Mouse (Mus musculus) heart, adult 2 months (tissue): ENCODE measurements around the gene Rnase10. TPM values are rescaled to one million over a fixed set of nuclear protein-coding genes. Genes with fewer than 3 reads are reported as not detected.
"Not testable (repeated sequence)": the region's sequence is repeated elsewhere in the genome, so short reads cannot be mapped to it uniquely, and the experiment has no call there.

Experiments
- DNase-seq, 2 experiments: peaks; one replicate each; pipeline ENCODE4 v3.0.0; 2021
- H3K27ac ChIP-seq: fragments of 200-600 bp; 2 replicates; pipeline ENCODE4 v1.8.1; 2022
- H3K27me3 ChIP-seq: fragments of 200-500 bp; 2 replicates; pipeline ENCODE4 v1.6.1; 2012; ENCODE audit warnings: mild to moderate bottlenecking, low read length, inconsistent platforms, mixed read lengths; ENCODE audit not compliant: control insufficient read depth, insufficient read depth
- H3K36me3 ChIP-seq: fragments of 200-500 bp; 2 replicates; pipeline ENCODE4 v1.6.1; 2012; ENCODE audit warnings: low read length, inconsistent platforms; ENCODE audit not compliant: control insufficient read depth, insufficient read depth
- H3K4me1 ChIP-seq: fragments of 200-500 bp; 2 replicates; pipeline ENCODE4 v1.6.1; 2011; ENCODE audit warnings: low read length; ENCODE audit not compliant: control insufficient read depth, insufficient read depth
- H3K4me3 ChIP-seq: fragments of 200-600 bp; 2 replicates; pipeline ENCODE4 v1.8.1; 2022
- H3K79me2 ChIP-seq: fragments of 200-500 bp; replicated peaks from 2 replicates; pipeline ENCODE4 v1.6.1; 2012; ENCODE audit warnings: mild to moderate bottlenecking, inconsistent platforms, low read length, moderate library complexity, mixed read lengths; ENCODE audit not compliant: control insufficient read depth, insufficient read depth
- H3K9ac ChIP-seq: fragments of 200-500 bp; 2 replicates; pipeline ENCODE4 v1.6.1; 2012; ENCODE audit warnings: low read depth, mild to moderate bottlenecking, control low read depth, inconsistent platforms, low read length, mixed read lengths
- CTCF ChIP-seq: fragments of 200-600 bp; IDR thresholded peaks from 2 replicates; pipeline ENCODE4 v1.8.1; 2022; ENCODE audit warnings: antibody characterized with exemption, mild to moderate bottlenecking, moderate library complexity
- EP300 ChIP-seq: fragments of 200-500 bp; IDR thresholded peaks from 2 replicates; pipeline ENCODE4 v1.6.1; 2011; ENCODE audit warnings: low read depth, low read length, control low read depth; ENCODE audit not compliant: insufficient read depth
- POLR2A ChIP-seq: fragments of 200-500 bp; IDR thresholded peaks from 2 replicates; pipeline ENCODE4 v1.6.1; 2011; ENCODE audit warnings: mild to moderate bottlenecking, low read depth, low read length, control low read depth; ENCODE audit not compliant: insufficient read depth
- WGBS: fragments of 180-500 bp; shearing (Covaris S2); methylation state at CpG from one replicate; pipeline ENCODE4 v1.1.7; 2018; 5-methylcytosine and 5-hydroxymethylcytosine counted together
- intact Hi-C: fragments of 180-260 bp; cut with DNase I; formaldehyde crosslinking; loops from one replicate; pipeline ENCODE4 v1.15.1; 2025
- polyA plus RNA-seq: library from polyadenylated mRNA; depleted of rRNA; stranded (reverse); fragments of >200 nt; gene quantifications from 2 replicates; pipeline ENCODE4 v1.2.3, GENCODE M21; 2012
- total RNA-seq, 2 experiments: library from RNA; stranded (reverse); gene quantifications; 2 replicates each; pipeline ENCODE4 v1.2.3; 2021

Rnase10 gene
- total and polyA plus RNA-seq, 3 experiments: 0.21 to 0.61 TPM; not detected in 1

GRCm38 (mm10) chr14:50970822-50971221 is 36.7 kb upstream of the Rnase10 start:
- H3K79me2 ChIP-seq: no peaks in the 10 kb centered on the region
- H3K4me1 ChIP-seq: peaks cover 5% of the 10 kb centered on the region
- H3K27ac ChIP-seq: no peak overlapping the region
- WGBS: 57% methylated on average over 1 of the region's 1 CpGs
- no peak for DNase-seq
- intact Hi-C loops: no loop called here
- no peaks in the 10 kb centered on the region for H3K36me3 ChIP-seq
- H3K27me3 ChIP-seq: no peaks in the 10 kb centered on the region
- H3K9ac ChIP-seq: no peak overlapping the region
- H3K4me3 ChIP-seq: no peak overlapping the region
- TF ChIP-seq EP300 (no peak), POLR2A (no peak), CTCF (no peak)

GRCm38 (mm10) chr14:50973054-50973453 is 34.5 kb upstream of the Rnase10 start:
- H3K4me3 ChIP-seq, H3K27ac ChIP-seq, H3K36me3 ChIP-seq, H3K27me3 ChIP-seq, H3K79me2 ChIP-seq, intact Hi-C loops, H3K9ac ChIP-seq, DNase-seq: not testable (repeated sequence)
- WGBS: 96% methylated on average over 5 of the region's 5 CpGs
- peaks cover 10% of the 10 kb centered on the region for H3K4me1 ChIP-seq

DNA sequence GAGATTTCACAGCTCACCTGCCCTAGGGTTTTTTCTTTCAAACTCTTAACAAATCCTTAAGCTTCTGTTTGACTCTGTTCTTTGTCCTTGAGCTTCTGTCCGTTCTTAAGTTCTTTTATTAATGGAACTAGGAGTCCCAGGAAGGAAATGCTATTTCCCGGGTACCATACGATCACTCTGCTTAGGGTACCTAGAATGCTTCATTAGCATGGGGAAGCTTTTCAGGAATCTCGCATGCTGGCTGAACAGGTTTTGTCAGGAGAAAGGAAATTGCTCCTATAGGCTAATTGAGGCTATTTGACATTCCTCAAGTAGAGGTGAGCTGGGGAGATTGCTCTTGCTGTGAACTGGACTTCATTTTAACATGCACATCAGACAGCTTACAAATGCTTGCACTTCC is 33.9 kb upstream of the Rnase10 start:
- Histone ChIP-seq H3K4me1 (peaks cover 10% of the 10 kb centered on the region), H3K79me2 (no peaks in the 10 kb centered on the region), H3K36me3 (no peaks in the 10 kb centered on the region), H3K9ac (no peak overlapping the region), H3K4me3 (no peak overlapping the region), H3K27ac (no peak overlapping the region), H3K27me3 (no peaks in the 10 kb centered on the region)
- WGBS: 50% methylated on average over 4 of the region's 4 CpGs
- no peak for DNase-seq
- intact Hi-C loops: no loop called here
- TF ChIP-seq EP300 (no peak), CTCF (no peak), POLR2A (no peak)

- no peaks in the 10 kb centered on the region for H3K36me3 ChIP-seq
- no peak overlapping the region for H3K9ac ChIP-seq
- DNase-seq: no peak
- H3K79me2 ChIP-seq: no peaks in the 10 kb centered on the region
- 76% methylated on average over 5 of the region's 5 CpGs for WGBS
- intact Hi-C loops: no loop called here
- no peaks in the 10 kb centered on the region for H3K27me3 ChIP-seq
- peaks cover 9% of the 10 kb centered on the region for H3K4me1 ChIP-seq
- H3K27ac ChIP-seq: no peak overlapping the region
- TF ChIP-seq EP300 (no peak), CTCF (no peak), POLR2A (no peak)
- H3K4me3 ChIP-seq: no peak overlapping the region
Observed at GRCm38 (mm10) chr14:50975001-50975400, 32.5 kb upstream of the Rnase10 start.

DNA sequence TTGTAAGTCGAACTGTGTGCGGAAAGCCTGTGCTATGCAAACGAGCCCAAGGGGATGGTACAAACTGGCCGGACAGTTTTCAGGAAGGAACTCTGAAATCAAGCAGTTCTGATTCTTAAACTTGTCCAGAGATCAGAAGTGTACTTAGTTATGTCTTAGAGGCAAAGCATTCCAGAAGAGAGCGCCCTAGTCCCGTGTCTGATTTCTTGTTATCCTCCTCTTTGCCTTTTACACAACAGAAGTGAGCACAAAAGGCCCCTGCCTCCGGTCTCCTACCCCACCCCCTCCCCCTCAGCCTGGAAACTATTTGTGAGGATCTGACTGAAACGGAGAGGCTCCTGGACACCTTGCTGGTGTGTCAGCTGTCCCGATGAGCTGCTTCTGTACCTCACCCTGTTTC is 30.9 kb upstream of the Rnase10 start:
- 25% methylated on average over 9 of the region's 9 CpGs for WGBS
- Histone ChIP-seq H3K4me1 (peaks cover 12% of the 10 kb centered on the region), H3K4me3 (no peak overlapping the region), H3K27ac (no peak overlapping the region; the same call in 1 of the 2 replicates), H3K36me3 (peaks cover 3% of the 10 kb centered on the region), H3K79me2 (no peaks in the 10 kb centered on the region), H3K9ac (peak overlapping the region; percentile 17), H3K27me3 (no peaks in the 10 kb centered on the region)
- peak in 1 of 2 experiments; percentile 36 for DNase-seq
- no peak for TF ChIP-seq POLR2A
- peak; percentile 70 for TF ChIP-seq CTCF
- intact Hi-C loops: loop anchor here (1.0 to 2.0 kb wide), 2 partner anchors 46 to 87 kb away; no protein-coding TSS in a partner anchor

- H3K79me2 ChIP-seq, H3K27ac ChIP-seq, H3K9ac ChIP-seq, intact Hi-C loops, H3K4me3 ChIP-seq, H3K36me3 ChIP-seq, DNase-seq, H3K27me3 ChIP-seq: not testable (repeated sequence)
- peaks cover 16% of the 10 kb centered on the region for H3K4me1 ChIP-seq
- 63% methylated on average over 6 of the region's 6 CpGs for WGBS
Observed at GRCm38 (mm10) chr14:50978451-50978850, 29.1 kb upstream of the Rnase10 start.

DNA sequence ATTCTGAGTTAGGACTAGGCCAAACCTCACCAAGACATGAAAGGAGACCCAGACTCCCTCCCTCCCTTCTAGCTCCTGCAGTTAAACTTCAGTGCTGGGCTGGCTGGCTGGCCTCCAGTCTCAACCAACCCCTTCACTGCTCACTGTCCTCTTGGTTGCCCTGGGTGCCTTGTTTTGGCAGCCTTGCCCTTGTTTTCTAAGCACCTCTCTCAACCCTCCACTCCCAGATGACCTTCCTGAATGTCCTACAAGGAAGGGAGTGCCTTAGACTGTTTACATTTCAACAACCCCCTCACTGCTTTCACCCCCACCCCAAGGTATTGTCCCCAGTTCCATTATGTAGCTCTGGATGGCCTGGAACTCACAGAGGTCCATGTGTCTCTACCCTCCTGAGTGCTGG is 27.9 kb upstream of the Rnase10 start:
- H3K27me3 ChIP-seq: no peaks in the 10 kb centered on the region
- TF ChIP-seq CTCF: no peak
- TF ChIP-seq POLR2A: no peak
- no peak for TF ChIP-seq EP300
- peaks cover 3% of the 10 kb centered on the region for H3K36me3 ChIP-seq
- H3K4me3 ChIP-seq: no peak overlapping the region
- H3K9ac ChIP-seq: no peak overlapping the region
- peaks cover 16% of the 10 kb centered on the region for H3K4me1 ChIP-seq
- no peak for DNase-seq
- intact Hi-C loops: no loop called here
- peak overlapping the region; percentile 36 for H3K27ac ChIP-seq
- H3K79me2 ChIP-seq: no peaks in the 10 kb centered on the region
